Mouse (Mus musculus) intestine, embryonic 16.5 days (tissue): ENCODE data around the gene Pnkd. TPM values are rescaled to one million over a fixed set of nuclear protein-coding genes. Genes with fewer than 3 reads are reported as not detected.

Experiments used
- ATAC-seq: fragments of 200-750 bp; cut with Nextera tagmentation; 2 replicates; pipeline ENCODE4 v1.8.0; 2017; ENCODE audit warnings: moderate TSS enrichment, moderate library complexity
- H3K27ac ChIP-seq: fragments of 300-500 bp; sonication (generic); 2 replicates; pipeline ENCODE4 v1.5.1; 2014; ENCODE audit warnings: mild to moderate bottlenecking, low read length
- H3K27me3 ChIP-seq: fragments of 300-500 bp; sonication (generic); replicated peaks from 2 replicates; pipeline ENCODE4 v1.6.1; 2014; ENCODE audit warnings: low read length, control low read depth, mixed read lengths; ENCODE audit not compliant: control insufficient read depth, insufficient read depth
- H3K36me3 ChIP-seq: fragments of 300-500 bp; sonication (generic); 2 replicates; pipeline ENCODE4 v1.6.1; 2014; ENCODE audit warnings: low read length, control low read depth; ENCODE audit not compliant: control insufficient read depth, insufficient read depth
- H3K4me1 ChIP-seq: fragments of 300-500 bp; sonication (generic); 2 replicates; pipeline ENCODE4 v1.6.1; 2014; ENCODE audit warnings: low read length, control low read depth, mixed read lengths; ENCODE audit not compliant: control insufficient read depth, insufficient read depth
- H3K4me2 ChIP-seq: fragments of 300-500 bp; sonication (generic); 2 replicates; pipeline ENCODE4 v1.6.1; 2014; ENCODE audit warnings: low read depth, low read length, control low read depth
- H3K4me3 ChIP-seq: fragments of 300-500 bp; sonication (generic); 2 replicates; pipeline ENCODE4 v1.5.1; 2014; ENCODE audit warnings: mild to moderate bottlenecking, low read length
- H3K9ac ChIP-seq: fragments of 300-500 bp; sonication (generic); 2 replicates; pipeline ENCODE4 v1.6.1; 2014; ENCODE audit warnings: low read depth, low read length
- H3K9me3 ChIP-seq: fragments of 300-500 bp; sonication (generic); 2 replicates; pipeline ENCODE4 v1.6.1; 2016; ENCODE audit warnings: low read length, control low read depth; ENCODE audit not compliant: control insufficient read depth
- WGBS: fragments of 180-500 bp; shearing (Covaris S2); extraction: QIAGEN DNeasy Blood & Tissue Kit; methylation state at CpG from one replicate; pipeline ENCODE4 v1.1.7; 2014; 5-methylcytosine and 5-hydroxymethylcytosine counted together
- polyA plus RNA-seq: library from polyadenylated mRNA; unstranded; fragments of >200 nt; fragmentation: Nextera tagmentation; extraction: Ambion mirVana; gene quantifications from 2 replicates; pipeline ENCODE4 v1.2.1, GENCODE M21; 2015

Gene Pnkd
- polyA plus RNA-seq, 1 experiment from 2014 or later = 148 TPM

- Histone ChIP-seq H3K36me3 (no peaks in the 10 kb centered on the region), H3K27me3 (no peaks in the 10 kb centered on the region), H3K9ac (no peak overlapping the region), H3K27ac (no peak overlapping the region), H3K9me3 (no peaks in the 10 kb centered on the region), H3K4me3 (no peak overlapping the region), H3K4me2 (no peak overlapping the region), H3K4me1 (peaks cover 24% of the 10 kb centered on the region)
- 85% methylated on average over 8 of the region's 8 CpGs for WGBS
- ATAC-seq = no peak
Observed at GRCm38 (mm10) chr1:74385531-74385930, 100.8 kb downstream of the Pnkd start.

GRCm38 (mm10) chr1:74386363-74386713 is 101.6 kb downstream of the Pnkd start:
- Histone ChIP-seq H3K27ac (peak overlapping the region; percentile 100), H3K4me3 (peak overlapping the region; percentile 64), H3K4me2 (peak overlapping the region; percentile 68), H3K36me3 (no peaks in the 10 kb centered on the region), H3K9ac (peak overlapping the region; percentile 84), H3K4me1 (peaks cover 29% of the 10 kb centered on the region), H3K9me3 (no peaks in the 10 kb centered on the region), H3K27me3 (no peaks in the 10 kb centered on the region)
- ATAC-seq = no peak
- whole genome bisulfite sequencing = 49% methylated on average over 7 of the region's 10 CpGs

GRCm38 (mm10) chr1:74386714-74387385 is 102.1 kb downstream of the Pnkd start:
- no peaks in the 10 kb centered on the region for H3K9me3 ChIP-seq
- H3K4me2 ChIP-seq = peak overlapping the region; percentile 68
- peak; percentile 80 for ATAC-seq
- H3K4me3 ChIP-seq = peak overlapping the region; percentile 64
- under 1% methylated on average over 26 of the region's 26 CpGs for WGBS
- peak overlapping the region; percentile 100 for H3K27ac ChIP-seq
- no peaks in the 10 kb centered on the region for H3K27me3 ChIP-seq
- H3K36me3 ChIP-seq = no peaks in the 10 kb centered on the region
- H3K9ac ChIP-seq = peak overlapping the region; percentile 84
- H3K4me1 ChIP-seq = peaks cover 29% of the 10 kb centered on the region

- H3K4me1 ChIP-seq = peaks cover 29% of the 10 kb centered on the region
- H3K27me3 ChIP-seq = no peaks in the 10 kb centered on the region
- peak overlapping the region; percentile 64 for H3K4me3 ChIP-seq
- peak overlapping the region; percentile 68 for H3K4me2 ChIP-seq
- peak overlapping the region; percentile 84 for H3K9ac ChIP-seq
- no peaks in the 10 kb centered on the region for H3K9me3 ChIP-seq
- peak overlapping the region; percentile 100 for H3K27ac ChIP-seq
- no peak for ATAC-seq
- WGBS = 54% methylated on average over 15 of the region's 15 CpGs
- H3K36me3 ChIP-seq = no peaks in the 10 kb centered on the region
Observed at GRCm38 (mm10) chr1:74387386-74387988, 102.8 kb downstream of the Pnkd start.

- Histone ChIP-seq H3K27ac (peak overlapping the region; percentile 52; the same call in 1 of the 2 replicates), H3K36me3 (peaks cover 3% of the 10 kb centered on the region; the same call in 1 of the 2 replicates), H3K9me3 (no peaks in the 10 kb centered on the region), H3K27me3 (no peaks in the 10 kb centered on the region), H3K4me1 (peaks cover 32% of the 10 kb centered on the region), H3K9ac (no peak overlapping the region), H3K4me2 (no peak overlapping the region), H3K4me3 (no peak overlapping the region)
- no peak for ATAC-seq
- WGBS = 79% methylated on average over 7 of the region's 7 CpGs
Observed at GRCm38 (mm10) chr1:74388398-74388920, 103.7 kb downstream of the Pnkd start.

GRCm38 (mm10) chr1:74389831-74390286 is 105.1 kb downstream of the Pnkd start:
- no peaks in the 10 kb centered on the region for H3K9me3 ChIP-seq
- peak; percentile 25 for ATAC-seq
- peak overlapping the region; percentile 78 for H3K4me3 ChIP-seq
- WGBS = 5% methylated on average over 29 of the region's 29 CpGs
- H3K27me3 ChIP-seq = no peaks in the 10 kb centered on the region
- H3K4me1 ChIP-seq = peaks cover 39% of the 10 kb centered on the region
- H3K27ac ChIP-seq = peak overlapping the region; percentile 99
- H3K9ac ChIP-seq = peak overlapping the region; percentile 98
- peaks cover 16% of the 10 kb centered on the region for H3K36me3 ChIP-seq
- H3K4me2 ChIP-seq = peak overlapping the region; percentile 57

- Histone ChIP-seq H3K27me3 (no peaks in the 10 kb centered on the region), H3K9me3 (no peaks in the 10 kb centered on the region), H3K4me3 (peak overlapping the region; percentile 78), H3K27ac (peak overlapping the region; percentile 99), H3K4me2 (peak overlapping the region; percentile 57), H3K36me3 (peaks cover 19% of the 10 kb centered on the region), H3K9ac (peak overlapping the region; percentile 98), H3K4me1 (peaks cover 41% of the 10 kb centered on the region)
- no peak; the same call in 1 of the 2 replicates for ATAC-seq
- 5% methylated on average over 21 of the region's 21 CpGs for WGBS
Observed at GRCm38 (mm10) chr1:74390287-74390906, 105.7 kb downstream of the Pnkd start.

- Histone ChIP-seq H3K27ac (peak within 1 kb of the TSS; percentile 99), H3K4me2 (peak within 1 kb of the TSS; percentile 65), H3K9me3 (no peaks in the 10 kb centered on the region), H3K27me3 (no peaks in the 10 kb centered on the region), H3K36me3 (peaks cover 19% of the 10 kb centered on the region), H3K9ac (peak within 1 kb of the TSS; percentile 98), H3K4me1 (peaks cover 41% of the 10 kb centered on the region), H3K4me3 (peak within 1 kb of the TSS; percentile 78)
- ATAC-seq = peak; percentile 74
- WGBS = 2% methylated on average over 50 of the region's 51 CpGs
Observed at GRCm38 (mm10) chr1:74390924-74391748, 106.4 kb downstream of the Pnkd start, which contains the start of gene Ctdsp1. Ctdsp1 (plus strand) TSS chr1:74391509.
